Mouse (Mus musculus) thymus, adult 2 months (tissue): ENCODE measurements around the gene Dnajc8.

Source experiments
- CTCF ChIP-seq: fragments of 200-500 bp; IDR thresholded peaks from 2 replicates; pipeline ENCODE4 v1.5.1; 2012; ENCODE audit warnings: mild to moderate bottlenecking, control low read depth, low read length, moderate library complexity, borderline replicate concordance; ENCODE audit not compliant: control insufficient read depth, poor library complexity, insufficient read depth; ENCODE audit errors: extremely low read depth
- POLR2A ChIP-seq: fragments of 200-500 bp; IDR thresholded peaks from 2 replicates; pipeline ENCODE4 v1.6.1; 2012; ENCODE audit warnings: mild to moderate bottlenecking, low read length, control low read depth, moderate library complexity; ENCODE audit not compliant: control insufficient read depth, poor library complexity, insufficient read depth; ENCODE audit errors: extremely low read depth

DNA sequence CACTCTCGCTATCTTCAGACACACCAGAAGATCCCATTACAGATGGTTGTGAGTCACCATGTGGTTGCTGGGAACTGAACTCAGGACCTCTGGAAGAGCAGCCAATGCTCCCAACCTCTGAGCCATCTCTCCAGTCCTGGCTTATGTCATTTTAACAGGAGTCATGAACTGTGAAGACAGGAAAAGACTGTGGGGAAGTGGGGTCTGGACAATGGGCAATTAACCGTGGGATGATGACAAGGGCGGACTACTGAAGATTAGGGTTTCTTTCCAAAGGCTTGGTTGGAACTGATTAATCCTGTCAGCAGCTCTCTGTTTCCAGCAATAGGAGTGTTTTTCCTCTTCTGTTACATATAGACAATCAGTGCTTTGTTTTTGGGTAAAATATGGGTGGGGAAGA lies 64.4 kb downstream of the Dnajc8 start:
- TF ChIP-seq CTCF = no peak
- TF ChIP-seq POLR2A = no peak
